Mouse (Mus musculus): ENCODE results near the gene Trim16. TPM values are rescaled to one million over a fixed set of nuclear protein-coding genes. Genes with fewer than 3 reads are reported as not detected.

Gene Trim16
- polyA plus RNA-seq (2012; rRNA removed) = 3.8 and 5.7 TPM in 2 replicates

GRCm38 (mm10) chr11:62820059-62820541 lies at the start of gene Trim16:
TSS of gene Trim16 (plus strand) at chr11:62820231.

GRCm38 (mm10) chr11:62788935-62789616 lies 31.0 kb upstream of the Trim16 start, which contains the start of gene Zfp286:
TSS of gene Zfp286 (minus strand) at chr11:62789462.

GRCm38 (mm10) chr11:62846961-62847654 lies 27.1 kb downstream of the Trim16 start, which contains the start of gene Fbxw10:
TSS of gene Fbxw10 (plus strand) at chr11:62847069.

DNA sequence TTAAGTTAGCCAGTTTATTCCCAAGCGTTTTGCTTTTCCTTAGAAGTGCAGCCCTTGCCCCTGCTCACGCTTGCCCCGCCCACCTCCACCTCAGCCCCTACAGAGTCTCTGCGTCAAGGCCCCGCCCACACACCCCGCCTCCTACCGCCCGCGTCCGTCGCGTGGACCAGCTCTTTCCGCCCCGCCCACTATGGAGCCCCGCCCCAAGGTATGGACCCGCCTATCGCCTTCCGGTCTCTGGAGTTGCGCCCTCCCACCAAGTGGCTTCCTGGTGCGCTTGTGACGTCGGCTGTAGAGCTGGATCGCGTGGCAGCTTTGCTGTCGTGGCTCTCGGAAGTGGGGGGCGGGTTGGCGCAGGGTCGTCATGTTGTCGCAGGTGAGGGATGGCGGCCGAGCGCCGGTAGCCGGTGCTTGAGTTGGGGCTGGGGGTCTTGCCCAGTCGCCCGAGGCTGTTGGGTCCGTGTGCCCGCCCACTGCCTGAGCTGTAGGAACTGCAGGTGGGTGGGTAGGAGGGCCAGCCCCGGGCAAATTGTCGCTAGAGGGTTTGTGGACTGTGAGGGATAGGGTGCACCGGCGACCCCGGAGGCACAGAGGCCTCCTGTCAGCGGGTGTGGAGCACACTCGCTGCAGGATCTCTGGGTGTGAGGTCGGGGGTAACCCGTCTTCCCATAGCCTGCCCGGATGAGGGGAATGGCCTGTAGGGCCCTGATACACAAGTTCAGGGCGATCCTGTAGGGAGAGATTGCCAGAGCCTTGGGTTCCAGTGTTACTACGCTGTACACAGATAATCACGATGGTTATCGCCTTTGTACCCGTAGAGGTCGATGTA lies 59.4 kb downstream of the Trim16 start, which contains the start of gene Tvp23b:
Tvp23b (plus strand) TSS at position 236 of the 829 bp plus-strand sequence.

Other genes with a start within 250 kb of the Trim16 start
- gene Trpv2, start 245.7 kb upstream of the Trim16 start, polyA plus RNA-seq (2012; rRNA removed) = 16.4 and 18.8 TPM in 2 replicates
- gene Lrrc75a, start 171.7 kb upstream of the Trim16 start, polyA plus RNA-seq (2012; rRNA removed) = 15.6 and 16.8 TPM in 2 replicates
- 35.2 and 38.2 TPM in 2 replicates for gene Mmgt2, start 171.6 kb upstream of the Trim16 start, polyA plus RNA-seq (2012; rRNA removed)
- gene Zfp287, start 88.3 kb upstream of the Trim16 start, polyA plus RNA-seq (2012; rRNA removed) = 14.9 TPM in 2 replicates
- gene Gm10428, start 67.1 kb upstream of the Trim16 start, polyA plus RNA-seq (2012; rRNA removed) = not detected in 2 replicates
- 21.9 and 23.1 TPM in 2 replicates for gene Zfp286, start 30.8 kb upstream of the Trim16 start, polyA plus RNA-seq (2012; rRNA removed)
- gene Fbxw10, start 26.8 kb downstream of the Trim16 start, polyA plus RNA-seq (2012; rRNA removed) = 0.33 and 0.43 TPM in 2 replicates
- 29.2 and 31.8 TPM in 2 replicates for gene Tvp23b, start 59.2 kb downstream of the Trim16 start, polyA plus RNA-seq (2012; rRNA removed)
- gene Cdrt4, start 131.0 kb downstream of the Trim16 start, polyA plus RNA-seq (2012; rRNA removed) = 0.31 and 0.50 TPM in 2 replicates
- gene Tekt3, start 241.4 kb downstream of the Trim16 start, polyA plus RNA-seq (2012; rRNA removed) = 0.05 TPM in 1 of 2 replicates, not detected in the other

Data from central nervous system, embryonic 14 days (tissue).